Mouse (Mus musculus): ENCODE results near the gene Olfr735. TPM values are rescaled to one million over a fixed set of nuclear protein-coding genes. Genes with fewer than 3 reads are reported as not detected.

Gene Olfr735
- total RNA-seq (2012; rRNA removed) (not detected in 2 replicates), total RNA-seq (2014; rRNA removed) (not detected in 2 replicates), polyA plus RNA-seq (2012; ENCODE audit: insufficient read length, low read depth) (not detected in 2 replicates)

GRCm38 (mm10) chr14:50348796-50349195, at the start of gene Olfr735:
Olfr735 (minus strand) TSS chr14:50348872.
- H3K9me3 ChIP-seq (replicated peaks; ENCODE audit: low read length): no peaks in the 10 kb centered on the region
- dilution Hi-C loops (cut with MboI; ENCODE audit: extremely low pct_ligation_motif_present, extremely low pct_unique_long_range_greater_than_20kb, low sequenced_read_pairs) (no loop called here), in situ Hi-C loops (cut with MboI; ENCODE audit: low pct_ligation_motif_present, low pct_unique_long_range_greater_than_20kb, low sequenced_read_pairs) (no loop called here)
- TF ChIP-seq KAT2A (IDR thresholded peaks at IDR 0.05; ENCODE audit: insufficient replicate concordance, low read length) (no peak), ZKSCAN1 (IDR thresholded peaks at IDR 0.05; ENCODE audit: borderline replicate concordance, low read depth, low read length) (no peak), ZNF384 (IDR thresholded peaks at IDR 0.05; ENCODE audit: low read depth, low read length) (no peak), NELFE (IDR thresholded peaks at IDR 0.05; ENCODE audit: low read depth, low read length) (no peak), MAZ (IDR thresholded peaks at IDR 0.05; ENCODE audit: low read depth, low read length) (no peak), ELF1 (IDR thresholded peaks at IDR 0.05; ENCODE audit: low read depth, low read length) (no peak)
- no peak for DNase-seq (ENCODE audit: extremely low read depth)
- no peak within 1 kb of the TSS for H3K4me3 ChIP-seq (replicated peaks in 1 of 3; ENCODE audit: low read depth in 2 of 3, low read length in 2 of 3, poor library complexity in 1 of 3)
- no peaks in the 10 kb centered on the region for H3K36me3 ChIP-seq (replicated peaks in 1 of 2; ENCODE audit: control insufficient read depth in 1 of 2, insufficient read depth in 1 of 2, low read length in 1 of 2)
- no peaks in the 10 kb centered on the region for H3K4me1 ChIP-seq (ENCODE audit: control insufficient read depth in 1 of 2, insufficient read depth in 2 of 2)
- no peak within 1 kb of the TSS for H3K9ac ChIP-seq (ENCODE audit: insufficient read depth, low read depth)
- H3K27me3 ChIP-seq (replicated peaks): peaks cover 6% of the 10 kb centered on the region
- H3K27ac ChIP-seq (ENCODE audit: insufficient read depth, low read depth): no peak within 1 kb of the TSS
- no peak within 1 kb of the TSS for H3K4me2 ChIP-seq (ENCODE audit: insufficient read depth, low read depth, poor library complexity, severe bottlenecking)
- H3K79me2 ChIP-seq (replicated peaks; ENCODE audit: control insufficient read depth, extremely low read depth, insufficient read depth, poor library complexity, severe bottlenecking): no peaks in the 10 kb centered on the region

- H3K27ac ChIP-seq (ENCODE audit: insufficient read depth, low read depth): no peak within 1 kb of the TSS
- H3K27me3 ChIP-seq (replicated peaks): peaks cover 2% of the 10 kb centered on the region
- no peak for DNase-seq (ENCODE audit: extremely low read depth)
- H3K9ac ChIP-seq (ENCODE audit: insufficient read depth, low read depth): no peak within 1 kb of the TSS
- dilution Hi-C loops (cut with MboI; ENCODE audit: extremely low pct_ligation_motif_present, extremely low pct_unique_long_range_greater_than_20kb, low sequenced_read_pairs): no loop called here
- H3K4me2 ChIP-seq (ENCODE audit: insufficient read depth, low read depth, poor library complexity, severe bottlenecking): no peak within 1 kb of the TSS
- no peak within 1 kb of the TSS for H3K4me3 ChIP-seq (replicated peaks in 1 of 3; ENCODE audit: low read depth in 2 of 3, low read length in 2 of 3, poor library complexity in 1 of 3)
- H3K4me1 ChIP-seq (ENCODE audit: control insufficient read depth in 1 of 2, insufficient read depth in 2 of 2): no peaks in the 10 kb centered on the region
- no peak for TF ChIP-seq RCOR1 (conservative IDR thresholded peaks at IDR 0.05; ENCODE audit: low read depth, low read length)
- no peak for TF ChIP-seq KAT2A (IDR thresholded peaks at IDR 0.05; ENCODE audit: insufficient replicate concordance, low read length)
- no peak for TF ChIP-seq USF1 (IDR thresholded peaks at IDR 0.05; ENCODE audit: low read depth, low read length)
- TF ChIP-seq MXI1 (IDR thresholded peaks at IDR 0.05; ENCODE audit: low read depth, low read length): no peak
- TF ChIP-seq MYC (IDR thresholded peaks at IDR 0.05; ENCODE audit: low read depth, low read length): no peak
- H3K79me2 ChIP-seq (replicated peaks; ENCODE audit: control insufficient read depth, extremely low read depth, insufficient read depth, poor library complexity, severe bottlenecking): no peaks in the 10 kb centered on the region
- peaks cover 2% of the 10 kb centered on the region for H3K9me3 ChIP-seq (replicated peaks; ENCODE audit: low read length)
- H3K36me3 ChIP-seq (replicated peaks in 1 of 2; ENCODE audit: control insufficient read depth in 1 of 2, insufficient read depth in 1 of 2, low read length in 1 of 2): no peaks in the 10 kb centered on the region
- in situ Hi-C loops (cut with MboI; ENCODE audit: low pct_ligation_motif_present, low pct_unique_long_range_greater_than_20kb, low sequenced_read_pairs): no loop called here
Observed at GRCm38 (mm10) chr14:50380863-50381262, 32.2 kb upstream of the Olfr735 start, which contains the start of gene Olfr736. Olfr736 (plus strand) TSS chr14:50381163.

GRCm38 (mm10) chr14:50363561-50363960, 14.9 kb upstream of the Olfr735 start:
- H3K9ac ChIP-seq (ENCODE audit: insufficient read depth, low read depth): no peak overlapping the region
- H3K36me3 ChIP-seq (replicated peaks in 1 of 2; ENCODE audit: control insufficient read depth in 1 of 2, insufficient read depth in 1 of 2, low read length in 1 of 2): no peaks in the 10 kb centered on the region
- no peak overlapping the region for H3K4me3 ChIP-seq (replicated peaks in 1 of 3; ENCODE audit: low read depth in 2 of 3, low read length in 2 of 3, poor library complexity in 1 of 3)
- H3K4me1 ChIP-seq (ENCODE audit: control insufficient read depth in 1 of 2, insufficient read depth in 2 of 2): no peaks in the 10 kb centered on the region
- TF ChIP-seq PAX5 (IDR thresholded peaks at IDR 0.05; ENCODE audit: low read length) (no peak), MAZ (IDR thresholded peaks at IDR 0.05; ENCODE audit: low read depth, low read length) (no peak), USF2 (conservative IDR thresholded peaks at IDR 0.05; ENCODE audit: low read depth, low read length) (no peak), IRF4 (IDR thresholded peaks at IDR 0.05; ENCODE audit: low read depth, low read length) (no peak), MAX (IDR thresholded peaks at IDR 0.05; ENCODE audit: low read length) (no peak), ZKSCAN1 (IDR thresholded peaks at IDR 0.05; ENCODE audit: borderline replicate concordance, low read depth, low read length) (no peak), ZMIZ1 (IDR thresholded peaks at IDR 0.05; ENCODE audit: low read depth, low read length) (no peak), CHD2 (IDR thresholded peaks at IDR 0.05; ENCODE audit: low read length) (no peak), SMC3 (IDR thresholded peaks at IDR 0.05; ENCODE audit: low read depth, low read length) (no peak), ZNF384 (IDR thresholded peaks at IDR 0.05; ENCODE audit: low read depth, low read length) (no peak), TBP (conservative IDR thresholded peaks at IDR 0.05; ENCODE audit: low read depth, low read length) (no peak)
- no peak overlapping the region for H3K4me2 ChIP-seq (ENCODE audit: insufficient read depth, low read depth, poor library complexity, severe bottlenecking)
- no peaks in the 10 kb centered on the region for H3K79me2 ChIP-seq (replicated peaks; ENCODE audit: control insufficient read depth, extremely low read depth, insufficient read depth, poor library complexity, severe bottlenecking)
- no peak overlapping the region for H3K27ac ChIP-seq (ENCODE audit: insufficient read depth, low read depth)
- no peaks in the 10 kb centered on the region for H3K9me3 ChIP-seq (replicated peaks; ENCODE audit: low read length)
- dilution Hi-C loops (cut with MboI; ENCODE audit: extremely low pct_ligation_motif_present, extremely low pct_unique_long_range_greater_than_20kb, low sequenced_read_pairs): no loop called here
- in situ Hi-C loops (cut with MboI; ENCODE audit: low pct_ligation_motif_present, low pct_unique_long_range_greater_than_20kb, low sequenced_read_pairs): loop anchor here (25.0 kb wide), 1 partner anchor 399 kb away; no protein-coding TSS in a partner anchor
- peaks cover 9% of the 10 kb centered on the region for H3K27me3 ChIP-seq (replicated peaks)
- DNase-seq (ENCODE audit: extremely low read depth): no peak

All from CH12.LX (cell line).